8 mouse cellular contexts compared by ENCODE assay signal in genomic region chr9:96675071-96675762, GRCm38 (mm10). TPM values are rescaled to one million over a fixed set of nuclear protein-coding genes. Genes with fewer than 3 reads are reported as not detected.
DNase-seq lines count a peak whose midpoint lies in the region; ATAC-seq lines count a peak whose summit lies in the region.

No protein-coding gene starts in this region.

- H3K36me3 ChIP-seq in stomach, embryonic 16.5 days (ENCODE audit: control insufficient read depth, insufficient read depth, low read length) = no peaks in the 10 kb centered on the region

- H3K4me3 ChIP-seq in stomach, embryonic 16.5 days (replicated peaks; ENCODE audit: low read length) = no peak overlapping the region

- H3K4me1 ChIP-seq in stomach, embryonic 16.5 days (ENCODE audit: control insufficient read depth, insufficient read depth, low read length) = no peaks in the 10 kb centered on the region

- no peaks in the 10 kb centered on the region for H3K9me3 ChIP-seq in stomach, embryonic 16.5 days (replicated peaks; ENCODE audit: control insufficient read depth, low read length)

- no peak overlapping the region for H3K4me2 ChIP-seq in stomach, embryonic 16.5 days (ENCODE audit: low read depth, low read length)

- H3K9ac ChIP-seq in stomach, embryonic 16.5 days (ENCODE audit: low read length) = no peak overlapping the region

- no peaks in the 10 kb centered on the region for H3K27me3 ChIP-seq in stomach, embryonic 16.5 days (ENCODE audit: control insufficient read depth, insufficient read depth, low read length)

- no peak overlapping the region for H3K27ac ChIP-seq in stomach, embryonic 16.5 days (ENCODE audit: low read length)

- DNase-seq in frontal cortex, postnatal 14 days (ENCODE audit: low spot score in 2 of 2) = no peak
- peak; percentile 74 for DNase-seq in R1 (ENCODE audit: low read depth, low spot score)
- peak; percentile 45 to 51 for DNase-seq in cerebellum, postnatal 36 days
- DNase-seq in kidney, adult 8-10 months = peak; percentile 48 to 61
- DNase-seq in lung, postnatal 4 days = peak; percentile 38 to 74

- WGBS in stomach, embryonic 16.5 days = 34% methylated on average over 5 of the region's 5 CpGs

- peak; percentile 83 for ATAC-seq in frontal cortex, adult (ENCODE audit: low TSS enrichment)
- peak; percentile 98 for ATAC-seq in granulocyte monocyte progenitor cell, adult 5-6 weeks (replicated peaks; ENCODE audit: poor library complexity, severe bottlenecking)
- ATAC-seq in stomach, embryonic 16.5 days (ENCODE audit: insufficient read depth, low FRiP score) = peak; percentile 41; the same call in 1 of the 2 replicates

RNA-seq across cellular contexts. Expression of gene Rasa2, which starts 43.8 kb away (rescaled TPM):
- 16.3 and 18.3 TPM in 2 replicates for total RNA-seq in granulocyte monocyte progenitor cell, adult 5-6 weeks (2014; fragmentation: Nextera tagmentation)
- 21.9 and 25.5 TPM in 2 replicates for total RNA-seq in granulocyte monocyte progenitor cell, adult 5-6 weeks (2017)
- polyA plus RNA-seq in stomach, embryonic 16.5 days (2015; fragmentation: Nextera tagmentation; extraction: Ambion mirVana) = 16.5 and 19.0 TPM in 2 replicates

Comparison
In these comparisons a context has a peak if more than half of its experiments do, and no peak if none do; other contexts are left out.
1. ATAC-seq: peak in every context shown above with its lines; median percentile 98 in granulocyte monocyte progenitor cell, adult 5-6 weeks; 83 in frontal cortex, adult; 41 in stomach, embryonic 16.5 days.
2. DNase-seq: peak in R1 (single experiment), cerebellum, postnatal 36 days (2 of 2), kidney, adult 8-10 months (2 of 2) and lung, postnatal 4 days (2 of 2); none in frontal cortex, postnatal 14 days (0 of 2).